Mouse (Mus musculus): Measurements from ENCODE around the gene Rasa2.
"Not testable (repeated sequence)": the region's sequence is repeated elsewhere in the genome, so short reads cannot be mapped to it uniquely, and the experiment has no call there.

Gene Rasa2

GRCm38 (mm10) chr9:96529961-96530673, 101.3 kb downstream of the Rasa2 start:
- DNase-seq (ENCODE audit: inconsistent ontology term): no peak

- DNase-seq (ENCODE audit: inconsistent ontology term): no peak
Observed at GRCm38 (mm10) chr9:96526011-96526410, 105.4 kb downstream of the Rasa2 start.

DNA sequence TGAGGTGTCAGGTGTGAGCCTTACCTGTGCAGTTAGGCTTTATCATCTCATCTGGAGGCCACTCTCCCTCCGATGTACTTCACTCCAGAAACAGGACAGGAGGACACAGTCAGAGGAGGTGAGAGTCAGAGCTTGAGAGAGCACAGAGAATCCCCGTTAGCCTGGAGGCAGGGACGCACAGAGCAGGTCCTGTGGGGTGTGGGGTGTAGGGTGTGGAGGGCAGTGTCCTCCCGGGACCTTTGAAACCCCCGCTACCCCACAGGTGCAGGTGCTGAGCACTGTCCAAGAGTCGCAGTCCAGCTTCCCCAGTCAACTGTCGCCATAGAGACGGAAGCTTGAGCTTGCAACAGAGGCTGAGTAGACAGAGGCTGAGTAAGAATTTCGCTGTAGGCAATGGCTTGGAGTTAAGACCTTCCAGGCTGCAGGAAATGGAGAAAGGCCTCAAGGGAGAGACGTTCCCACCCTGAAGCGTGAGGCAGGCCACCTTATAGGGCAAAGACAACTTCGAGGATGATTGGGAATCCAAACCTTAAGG, 106.4 kb downstream of the Rasa2 start, which contains the start of gene Gm28729:
Gene Gm28729, minus strand, starts transcription at position 293 of the 535 bp plus-strand sequence.
- DNase-seq (ENCODE audit: inconsistent ontology term): no peak

DNA sequence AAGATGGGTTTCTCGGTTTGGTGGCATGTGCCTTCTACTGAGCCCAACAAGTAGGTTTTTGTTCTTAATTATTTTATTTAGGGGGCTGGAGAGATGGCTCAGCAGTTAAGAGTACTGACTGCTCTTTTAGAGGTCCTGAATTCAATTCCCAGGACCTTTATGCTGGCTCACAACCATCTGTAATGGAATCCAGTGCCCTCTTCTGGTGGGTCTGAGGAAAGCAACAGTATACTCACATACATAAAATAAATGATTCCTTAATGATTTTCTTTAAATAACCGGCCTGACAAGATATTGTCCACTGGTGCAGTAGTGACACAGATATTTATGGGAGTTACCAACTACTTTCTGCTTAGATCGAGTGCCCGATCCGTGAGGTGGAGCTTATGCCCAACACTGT, 108.3 kb downstream of the Rasa2 start:
- no peak for DNase-seq (ENCODE audit: inconsistent ontology term)

DNA sequence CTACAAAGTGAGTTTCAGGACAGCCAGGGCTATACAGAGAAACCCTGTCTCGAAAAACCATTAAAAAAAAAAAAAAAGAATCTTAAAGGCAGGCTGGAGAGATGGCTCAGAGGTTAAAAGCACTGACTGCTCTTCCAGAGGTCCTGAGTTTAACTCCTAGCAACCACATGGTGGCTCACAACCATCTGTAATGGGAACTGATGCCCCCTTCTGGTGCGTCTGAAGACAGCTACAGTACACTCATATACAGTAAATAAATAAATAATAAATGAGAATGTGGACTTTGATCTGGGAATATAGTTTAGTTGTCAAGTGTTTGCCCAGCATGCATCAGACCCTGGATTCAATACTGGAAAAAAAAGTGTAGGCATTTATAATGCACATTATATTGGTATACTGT, 109.8 kb downstream of the Rasa2 start:
- DNase-seq (ENCODE audit: inconsistent ontology term): not testable (repeated sequence)

GRCm38 (mm10) chr9:96517429-96517828, 114.0 kb downstream of the Rasa2 start:
- no peak for DNase-seq (ENCODE audit: inconsistent ontology term)

- no peak for DNase-seq (ENCODE audit: inconsistent ontology term)
Observed at GRCm38 (mm10) chr9:96516806-96517205, 114.6 kb downstream of the Rasa2 start.

DNA sequence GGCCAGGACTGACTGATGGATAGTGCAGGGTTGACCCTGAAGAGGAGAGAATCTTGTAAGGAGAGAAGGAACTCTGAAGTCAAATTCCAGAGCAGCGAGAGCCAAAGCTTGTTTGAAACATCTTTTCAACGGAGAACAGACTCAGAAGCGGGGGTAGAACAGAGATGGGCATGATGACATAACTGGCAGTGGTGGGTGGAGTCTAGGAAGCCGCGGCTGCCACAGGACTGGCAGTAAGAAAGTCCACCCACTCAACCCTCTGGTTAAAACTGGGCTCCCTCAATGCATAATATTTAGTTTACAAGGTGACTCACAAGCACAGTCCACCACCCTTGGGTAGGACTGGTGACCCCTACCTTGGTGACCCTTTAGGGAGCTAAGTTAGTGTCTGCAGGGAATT, 115.7 kb downstream of the Rasa2 start:
- DNase-seq (ENCODE audit: inconsistent ontology term): no peak

- no peak for DNase-seq (ENCODE audit: inconsistent ontology term)
Observed at GRCm38 (mm10) chr9:96514278-96514677, 117.1 kb downstream of the Rasa2 start.

DNA sequence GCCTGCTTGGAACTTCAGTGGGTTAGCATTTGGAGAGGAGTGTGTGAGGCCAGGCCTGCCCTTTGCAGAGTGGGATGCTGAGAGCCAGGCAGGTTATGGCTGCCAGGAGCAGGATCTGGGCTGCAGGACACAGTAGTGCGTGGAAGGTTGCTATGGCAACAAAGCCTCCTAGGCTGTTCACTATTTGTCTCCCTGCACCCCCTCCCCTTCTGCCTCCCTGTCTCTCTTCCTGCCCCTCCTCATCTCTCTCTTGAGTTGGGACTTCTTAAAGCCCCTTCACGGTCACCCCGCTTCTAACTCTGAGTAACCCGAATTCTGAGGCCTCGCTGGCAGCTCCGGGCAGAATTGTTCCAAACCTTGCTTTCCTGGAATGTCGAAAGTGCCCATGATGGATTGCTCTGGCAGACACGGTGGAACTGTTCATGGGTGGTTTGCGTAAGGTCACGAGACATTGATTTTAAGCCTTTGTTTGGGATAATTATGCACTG, 125.4 kb downstream of the Rasa2 start:
- DNase-seq (ENCODE audit: inconsistent ontology term): peak; percentile 69

DNA sequence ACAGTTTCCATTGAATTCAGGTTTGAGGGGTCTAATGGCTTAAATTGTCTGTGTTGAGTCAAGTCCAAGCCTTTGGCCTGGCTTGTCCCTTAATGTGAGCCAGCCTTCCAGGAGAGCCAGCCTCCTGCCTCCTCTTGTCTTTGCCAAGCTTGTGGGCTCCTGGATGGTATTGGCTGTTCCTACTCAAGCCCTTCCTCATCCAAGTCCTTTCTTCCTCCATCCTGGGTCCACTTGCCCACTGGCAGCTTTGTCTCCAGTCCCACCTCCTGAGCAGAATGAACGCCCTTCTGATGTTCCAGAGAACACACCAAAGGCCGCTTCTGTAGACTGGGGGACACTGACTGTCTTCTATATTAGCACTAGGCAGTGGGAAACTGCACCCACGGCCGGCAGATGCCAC, 126.3 kb downstream of the Rasa2 start:
- no peak for DNase-seq (ENCODE audit: inconsistent ontology term)

- DNase-seq (ENCODE audit: inconsistent ontology term): no peak
Observed at GRCm38 (mm10) chr9:96504116-96504895, 127.1 kb downstream of the Rasa2 start.

DNA sequence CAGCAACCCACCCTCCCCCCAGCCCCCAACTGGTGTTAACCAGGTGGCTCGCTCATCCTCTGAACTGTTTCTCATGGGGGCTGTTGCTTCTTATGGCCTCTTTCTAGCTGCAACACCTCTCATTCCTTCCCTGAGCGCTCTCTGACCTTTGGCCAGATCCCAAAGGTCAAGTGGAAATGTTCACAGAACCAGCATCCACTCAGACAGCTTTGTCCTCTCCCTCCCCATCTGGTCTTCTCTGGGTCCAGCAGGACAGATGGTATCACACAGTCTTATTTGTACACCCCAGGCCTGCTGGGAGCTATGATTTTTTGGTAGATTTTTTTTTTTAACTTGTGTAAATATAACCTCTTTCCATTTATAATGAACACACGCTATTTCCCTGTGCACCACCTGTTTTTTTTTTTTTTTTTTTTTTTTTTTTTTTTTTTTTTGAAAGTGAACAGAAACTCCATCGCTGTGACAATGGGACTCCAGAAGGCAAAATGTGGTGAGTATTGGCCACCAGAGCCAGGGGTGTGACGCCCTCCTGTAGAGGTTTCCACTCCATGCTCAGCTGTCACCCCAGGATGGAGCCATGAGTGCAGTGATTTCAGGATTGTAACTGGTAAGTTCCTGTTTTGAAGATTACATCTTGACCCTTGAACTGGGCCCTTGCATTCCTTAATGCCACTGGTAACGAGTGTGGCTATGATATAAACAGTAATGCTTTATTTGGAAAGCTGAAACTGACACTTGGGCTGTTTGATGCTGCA, 128.4 kb downstream of the Rasa2 start:
- DNase-seq (ENCODE audit: inconsistent ontology term): no peak

GRCm38 (mm10) chr9:96501217-96501616, 130.2 kb downstream of the Rasa2 start:
- DNase-seq (ENCODE audit: inconsistent ontology term): no peak

GRCm38 (mm10) chr9:96493212-96493611, 138.2 kb downstream of the Rasa2 start:
- DNase-seq (ENCODE audit: inconsistent ontology term): no peak

- DNase-seq (ENCODE audit: inconsistent ontology term): no peak
Observed at GRCm38 (mm10) chr9:96491810-96492209, 139.6 kb downstream of the Rasa2 start.

All from Muller cell, postnatal 12 days (primary cell).